Mouse (Mus musculus) ES-E14 (cell line): ENCODE measurements around the gene Epb41l5.

Source experiments
- MAFK ChIP-seq: IDR thresholded peaks from 2 replicates; pipeline ENCODE4 v1.6.1; 2014; ENCODE audit warnings: mild to moderate bottlenecking, low read depth, low read length, inconsistent platforms; ENCODE audit not compliant: insufficient read depth
- ZNF384 ChIP-seq: IDR thresholded peaks from 2 replicates; pipeline ENCODE4 v1.6.1; 2012; ENCODE audit warnings: low read depth, low read length, inconsistent platforms

DNA sequence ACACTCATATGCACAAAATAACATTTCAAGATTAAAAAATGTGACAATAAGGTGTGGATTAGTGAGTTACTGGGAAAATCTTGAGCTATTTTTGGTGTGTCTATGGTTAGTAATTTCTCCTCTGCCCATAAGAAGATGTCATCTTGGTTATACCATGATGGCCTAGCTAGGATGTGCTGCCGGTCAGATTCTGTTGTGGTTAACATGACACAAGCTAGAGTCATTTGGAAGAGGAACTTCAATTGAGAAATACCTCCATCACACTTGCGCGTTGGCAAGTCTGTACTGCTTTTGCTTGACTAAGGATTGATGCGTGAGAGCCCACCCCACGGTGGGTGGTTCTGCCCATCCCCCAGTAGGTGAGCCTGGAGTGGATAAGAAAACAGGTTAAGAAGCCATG lies 114.5 kb downstream of the Epb41l5 start:
- no peak for TF ChIP-seq MAFK
- TF ChIP-seq ZNF384 = no peak
